Mouse (Mus musculus) intestine, embryonic 14.5 days (tissue): ENCODE data around the gene Impg2. TPM values are rescaled to one million over a fixed set of nuclear protein-coding genes. Genes with fewer than 3 reads are reported as not detected.

Experiments used
- ATAC-seq: fragments of 200-750 bp; cut with Nextera tagmentation; replicated peaks from 2 replicates; pipeline ENCODE4 v1.8.0; 2017; ENCODE audit warnings: low read depth, moderate number of reproducible peaks, moderate TSS enrichment, moderate library complexity; ENCODE audit not compliant: low FRiP score, low TSS enrichment
- DNase-seq: peaks from one replicate; pipeline ENCODE4 v3.0.0-alpha.2; 2018; ENCODE audit warnings: low spot score
- H3K27ac ChIP-seq: fragments of 300-500 bp; sonication (generic); 2 replicates; pipeline ENCODE4 v1.5.1; 2014; ENCODE audit warnings: low read depth, mild to moderate bottlenecking, control low read depth
- H3K27me3 ChIP-seq: fragments of 300-500 bp; sonication (generic); replicated peaks from 2 replicates; pipeline ENCODE4 v1.6.1; 2014; ENCODE audit warnings: low read length, control low read depth; ENCODE audit not compliant: control insufficient read depth, insufficient read depth
- H3K36me3 ChIP-seq: fragments of 300-500 bp; sonication (generic); 2 replicates; pipeline ENCODE4 v1.6.1; 2014; ENCODE audit warnings: low read length, control low read depth; ENCODE audit not compliant: control insufficient read depth, insufficient read depth
- H3K4me1 ChIP-seq: fragments of 300-500 bp; sonication (generic); replicated peaks from 2 replicates; pipeline ENCODE4 v1.6.1; 2014; ENCODE audit warnings: low read length, control low read depth, mixed read lengths; ENCODE audit not compliant: control insufficient read depth, insufficient read depth
- H3K4me2 ChIP-seq: fragments of 300-500 bp; sonication (generic); 2 replicates; pipeline ENCODE4 v1.6.1; 2014; ENCODE audit warnings: low read length
- H3K4me3 ChIP-seq: fragments of 300-500 bp; sonication (generic); 2 replicates; pipeline ENCODE4 v1.5.1; 2014; ENCODE audit warnings: low read depth, low read length, control low read depth, mixed read lengths
- H3K9ac ChIP-seq: fragments of 300-500 bp; sonication (generic); 2 replicates; pipeline ENCODE4 v1.6.1; 2014; ENCODE audit warnings: mild to moderate bottlenecking, low read length
- H3K9me3 ChIP-seq: fragments of 300-500 bp; sonication (generic); 2 replicates; pipeline ENCODE4 v1.6.1; 2016; ENCODE audit warnings: low read length, control low read depth; ENCODE audit not compliant: control insufficient read depth
- WGBS: fragments of 180-500 bp; shearing (Covaris S2); extraction: QIAGEN DNeasy Blood & Tissue Kit; methylation state at CpG from one replicate; pipeline ENCODE4 v1.1.7; 2014; 5-methylcytosine and 5-hydroxymethylcytosine counted together
- polyA plus RNA-seq: library from polyadenylated mRNA; unstranded; fragments of >200 nt; fragmentation: Nextera tagmentation; extraction: Ambion mirVana; gene quantifications from 2 replicates; pipeline ENCODE4 v1.2.1, GENCODE M21; 2014

Impg2 gene
- 0.05 and 0.24 TPM in 2 replicates for polyA plus RNA-seq

DNA sequence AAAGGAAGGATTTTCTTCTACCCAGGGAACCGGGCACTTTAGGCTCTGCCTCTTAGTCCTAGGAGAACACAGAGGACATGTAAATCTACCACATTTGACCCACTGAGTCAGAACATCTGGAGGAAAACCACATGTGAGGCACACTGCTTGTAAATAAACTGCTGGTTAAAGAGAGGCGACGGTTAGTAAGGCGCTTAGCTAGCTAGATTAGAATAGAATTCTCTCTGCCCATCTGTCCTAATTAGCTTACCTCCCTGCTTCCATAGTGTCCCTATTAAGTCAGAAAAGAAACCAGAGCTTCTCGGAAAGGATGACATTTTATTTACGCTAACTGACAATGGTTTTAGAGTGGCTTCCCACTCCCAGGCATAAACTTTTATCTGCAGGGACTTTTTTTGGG lies at the start of gene Impg2:
Gene Impg2, plus strand, starts transcription at position 263 of the 400 bp plus-strand sequence.
- H3K9ac ChIP-seq: no peak within 1 kb of the TSS
- no peak within 1 kb of the TSS for H3K4me3 ChIP-seq
- 0 out of 2 replicates have a peak within 1 kb of the TSS, but pooled peaks have one; percentile 16 for H3K27ac ChIP-seq
- no peak within 1 kb of the TSS for H3K4me2 ChIP-seq
- no peaks in the 10 kb centered on the region for H3K36me3 ChIP-seq
- 36% methylated on average over 6 of the region's 6 CpGs for WGBS
- peaks cover 3% of the 10 kb centered on the region; the same call in 1 of the 2 replicates for H3K4me1 ChIP-seq
- ATAC-seq (no peak), DNase-seq (no peak)
- H3K27me3 ChIP-seq: no peaks in the 10 kb centered on the region
- H3K9me3 ChIP-seq: no peaks in the 10 kb centered on the region

DNA sequence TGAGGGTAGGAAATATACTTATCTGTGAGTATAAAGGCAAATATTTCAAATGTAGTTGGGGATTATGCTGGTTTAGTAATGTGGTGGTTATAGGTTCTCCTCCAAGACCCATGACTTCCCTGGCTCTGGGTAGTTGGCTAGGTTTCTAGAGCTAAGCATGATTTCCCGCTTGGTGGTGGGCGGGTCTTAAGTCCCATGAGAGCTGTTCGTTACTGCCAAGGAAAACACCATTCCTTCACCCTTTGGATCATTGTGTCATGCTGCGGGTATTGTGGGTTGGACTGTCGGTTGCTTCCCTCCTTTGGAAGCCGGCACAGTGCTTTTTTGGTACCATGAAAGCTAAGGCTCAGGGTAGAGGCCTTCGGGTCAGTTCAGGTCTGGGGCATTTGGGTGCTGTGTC lies 40.6 kb upstream of the Impg2 start:
- no peak for DNase-seq
- no peak for ATAC-seq
- Histone ChIP-seq H3K4me3 (no peak overlapping the region), H3K9ac (no peak overlapping the region), H3K27me3 (no peaks in the 10 kb centered on the region), H3K4me2 (no peak overlapping the region), H3K4me1 (no peaks in the 10 kb centered on the region), H3K27ac (no peak overlapping the region), H3K36me3 (peaks cover 10% of the 10 kb centered on the region; the same call in 1 of the 2 replicates), H3K9me3 (no peaks in the 10 kb centered on the region)
- 93% methylated on average over 7 of the region's 7 CpGs for WGBS

DNA sequence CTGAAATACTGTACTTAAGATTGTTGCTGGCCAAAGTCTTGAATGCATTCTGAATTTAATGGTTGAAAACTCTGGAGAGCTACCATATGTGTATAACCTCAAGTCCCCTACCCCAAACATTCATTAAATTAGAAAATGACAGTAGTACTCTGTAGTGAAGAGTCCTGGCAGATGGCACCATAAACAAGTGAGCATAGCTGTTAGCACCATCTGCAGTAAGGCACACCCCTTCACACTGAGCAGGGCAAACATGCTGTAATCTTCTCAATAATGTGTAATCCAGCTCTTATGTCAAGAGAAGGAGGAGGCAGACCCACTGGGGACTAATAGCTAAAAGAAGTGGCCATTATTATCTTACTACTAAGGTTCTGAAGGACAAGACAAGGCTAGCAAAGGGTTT lies 33.9 kb upstream of the Impg2 start:
- Histone ChIP-seq H3K4me1 (no peaks in the 10 kb centered on the region), H3K9ac (no peak overlapping the region), H3K4me3 (no peak overlapping the region), H3K36me3 (peaks cover 34% of the 10 kb centered on the region), H3K27me3 (no peaks in the 10 kb centered on the region), H3K4me2 (no peak overlapping the region), H3K9me3 (no peaks in the 10 kb centered on the region), H3K27ac (no peak overlapping the region)
- ATAC-seq (no peak), DNase-seq (no peak)

DNA sequence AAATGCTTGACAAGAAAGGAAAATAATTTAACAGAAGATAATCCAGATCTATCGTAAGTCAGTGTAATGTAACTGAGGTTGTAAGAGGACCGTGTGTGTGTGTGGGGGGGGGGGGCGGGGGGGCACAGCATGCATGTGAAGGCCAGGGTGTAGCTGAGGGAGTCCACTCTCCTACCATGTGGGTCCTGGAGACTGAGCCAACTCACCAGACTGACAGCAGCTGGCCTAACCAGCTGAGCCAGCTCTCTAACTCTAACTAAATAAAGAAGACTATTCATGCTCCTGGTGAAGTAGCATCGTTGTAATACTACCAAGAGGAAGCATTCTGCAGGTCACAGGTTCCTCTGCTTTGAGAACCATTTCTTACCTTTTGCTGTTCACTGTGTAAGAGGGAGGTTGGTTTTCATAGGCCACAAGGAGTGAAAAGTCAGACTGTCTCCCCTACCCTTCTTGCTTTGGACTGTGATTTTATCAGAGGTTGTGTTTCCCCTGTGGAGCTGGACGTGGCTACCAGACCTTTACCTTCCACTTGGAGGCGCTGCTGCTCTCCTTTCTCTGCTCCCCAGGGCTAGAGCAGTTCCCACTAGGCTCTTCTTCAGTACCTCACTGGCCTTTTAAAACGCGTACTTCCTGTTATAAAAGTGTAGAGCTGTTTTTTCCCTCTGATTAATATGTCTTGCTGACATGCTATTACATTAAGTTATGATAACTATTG lies 28.1 kb upstream of the Impg2 start:
- H3K9me3 ChIP-seq: no peaks in the 10 kb centered on the region
- H3K4me1 ChIP-seq: no peaks in the 10 kb centered on the region
- no peak overlapping the region for H3K4me2 ChIP-seq

DNA sequence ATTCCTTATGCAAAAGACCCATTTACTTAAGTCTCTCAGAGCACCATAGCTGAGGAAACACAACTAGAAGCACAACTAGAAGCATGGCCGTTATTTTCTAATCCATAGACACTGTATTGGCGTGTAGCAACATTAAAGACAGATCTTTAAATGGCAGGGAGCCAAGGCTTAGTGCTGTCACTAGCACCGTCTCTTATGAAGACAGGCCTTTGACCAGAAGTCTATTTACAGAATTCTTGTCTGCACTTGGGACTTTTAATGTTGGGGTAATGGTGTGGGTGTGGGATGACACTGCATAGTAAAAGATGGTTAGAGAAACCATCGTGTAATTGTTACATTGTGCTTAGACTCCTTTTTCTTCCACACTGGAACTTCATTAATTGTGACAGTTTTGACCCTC lies 17.2 kb upstream of the Impg2 start:
- no peak overlapping the region for H3K9ac ChIP-seq
- no peak overlapping the region for H3K4me2 ChIP-seq
- no peak overlapping the region for H3K4me3 ChIP-seq
- DNase-seq (no peak), ATAC-seq (no peak)
- no peaks in the 10 kb centered on the region for H3K4me1 ChIP-seq
- no peaks in the 10 kb centered on the region for H3K27me3 ChIP-seq
- no peaks in the 10 kb centered on the region for H3K9me3 ChIP-seq
- H3K27ac ChIP-seq: no peak overlapping the region
- WGBS: 86% methylated on average over 4 of the region's 4 CpGs
- peaks cover 36% of the 10 kb centered on the region for H3K36me3 ChIP-seq

More for the DNA sequence above, 28.1 kb upstream of the Impg2 start:
- H3K9ac ChIP-seq: no peak overlapping the region
- 66% methylated on average over 8 of the region's 8 CpGs for WGBS
- no peak overlapping the region for H3K27ac ChIP-seq
- no peaks in the 10 kb centered on the region for H3K27me3 ChIP-seq
- H3K4me3 ChIP-seq: no peak overlapping the region
- H3K36me3 ChIP-seq: peaks cover 23% of the 10 kb centered on the region
- ATAC-seq (no peak), DNase-seq (no peak)

GRCm38 (mm10) chr16:56188198-56188597 lies 15.9 kb upstream of the Impg2 start:
- Histone ChIP-seq H3K9ac (no peak overlapping the region), H3K4me1 (no peaks in the 10 kb centered on the region), H3K4me2 (no peak overlapping the region), H3K36me3 (peaks cover 30% of the 10 kb centered on the region; the same call in 1 of the 2 replicates), H3K27me3 (no peaks in the 10 kb centered on the region), H3K27ac (no peak overlapping the region), H3K9me3 (no peaks in the 10 kb centered on the region), H3K4me3 (no peak overlapping the region)
- DNase-seq: no peak
- 93% methylated on average over 9 of the region's 9 CpGs for WGBS
- ATAC-seq: no peak

DNA sequence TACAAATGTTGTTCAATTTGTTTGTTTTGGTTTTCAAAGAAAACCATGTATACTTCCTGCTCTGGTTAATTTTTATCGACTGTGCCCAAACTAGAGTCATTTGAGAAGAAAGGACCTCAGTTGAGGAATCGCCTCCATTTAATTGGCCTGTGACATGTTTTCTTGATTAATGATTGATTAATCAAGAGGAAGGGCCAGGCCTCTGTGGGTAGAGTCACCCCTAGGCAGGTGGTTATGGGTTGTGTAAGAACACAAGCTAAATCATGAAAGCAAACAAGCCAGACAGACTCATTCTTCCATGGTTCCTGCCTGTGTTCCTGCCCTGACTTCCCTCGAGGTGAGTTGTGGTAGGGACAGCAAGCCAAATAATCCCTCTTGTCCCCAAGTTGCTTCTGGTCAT lies 8.6 kb downstream of the Impg2 start:
- Histone ChIP-seq H3K36me3 (no peaks in the 10 kb centered on the region), H3K4me2 (no peak overlapping the region), H3K9me3 (no peaks in the 10 kb centered on the region), H3K27me3 (no peaks in the 10 kb centered on the region), H3K4me1 (no peaks in the 10 kb centered on the region), H3K9ac (no peak overlapping the region), H3K4me3 (no peak overlapping the region), H3K27ac (no peak overlapping the region)
- 78% methylated on average over 3 of the region's 3 CpGs for WGBS
- DNase-seq (no peak), ATAC-seq (no peak)

- H3K27ac ChIP-seq: no peak overlapping the region
- DNase-seq (no peak), ATAC-seq (no peak)
- no peak overlapping the region for H3K9ac ChIP-seq
- no peaks in the 10 kb centered on the region for H3K36me3 ChIP-seq
- H3K9me3 ChIP-seq: no peaks in the 10 kb centered on the region
- no peaks in the 10 kb centered on the region for H3K27me3 ChIP-seq
- H3K4me3 ChIP-seq: no peak overlapping the region
- no peak overlapping the region for H3K4me2 ChIP-seq
- H3K4me1 ChIP-seq: no peaks in the 10 kb centered on the region
Observed at GRCm38 (mm10) chr16:56227686-56228085, 23.6 kb downstream of the Impg2 start.

DNA sequence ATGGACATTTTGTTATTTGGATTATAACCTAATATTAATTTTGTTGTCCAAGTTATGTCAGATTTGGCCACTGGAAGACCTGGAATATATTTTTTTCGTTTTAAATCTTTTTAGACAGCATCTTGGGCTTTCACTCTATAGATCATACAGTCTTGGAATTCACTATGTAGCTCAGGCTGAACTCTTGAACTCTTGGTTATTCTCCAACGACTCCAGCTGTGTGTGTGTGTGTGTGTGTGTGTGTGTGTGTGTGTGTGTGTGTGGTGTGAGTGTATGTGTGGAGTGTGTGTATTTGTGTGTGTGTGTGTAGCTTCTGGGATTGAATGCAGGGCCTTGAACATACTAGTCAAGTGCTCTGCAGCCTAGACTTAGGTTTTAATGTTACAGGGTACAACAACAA lies 25.3 kb downstream of the Impg2 start:
- H3K4me1 ChIP-seq: no peaks in the 10 kb centered on the region
- H3K4me3 ChIP-seq: no peak overlapping the region
- H3K9me3 ChIP-seq: no peaks in the 10 kb centered on the region
- H3K27ac ChIP-seq: no peak overlapping the region
- no peak overlapping the region for H3K4me2 ChIP-seq
- H3K9ac ChIP-seq: no peak overlapping the region
- no peaks in the 10 kb centered on the region for H3K27me3 ChIP-seq
- H3K36me3 ChIP-seq: no peaks in the 10 kb centered on the region
- 33% methylated on average over 2 of the region's 2 CpGs for WGBS
- no peak for DNase-seq
- ATAC-seq: no peak
